Mouse (Mus musculus) hindbrain, embryonic 10.5 days (tissue): ENCODE measurements around the gene Cadm4. TPM values are rescaled to one million over a fixed set of nuclear protein-coding genes. Genes with fewer than 3 reads are reported as not detected.

ENCODE experiments used
- DNase-seq: peaks from one replicate; pipeline ENCODE4 v3.0.0-alpha.2; 2017; ENCODE audit warnings: low spot score
- H3K27ac ChIP-seq: fragments of 300-500 bp; sonication (generic); 2 replicates; pipeline ENCODE4 v1.5.1; 2016; ENCODE audit warnings: mild to moderate bottlenecking, moderate library complexity
- H3K27me3 ChIP-seq: fragments of 300-500 bp; sonication (generic); 2 replicates; pipeline ENCODE4 v1.6.1; 2016; ENCODE audit warnings: mild to moderate bottlenecking; ENCODE audit not compliant: poor library complexity, insufficient read depth, severe bottlenecking
- H3K36me3 ChIP-seq: fragments of 300-500 bp; sonication (generic); 2 replicates; pipeline ENCODE4 v1.6.1; 2016; ENCODE audit warnings: mild to moderate bottlenecking, moderate library complexity
- H3K4me1 ChIP-seq: fragments of 300-500 bp; sonication (generic); replicated peaks from 2 replicates; pipeline ENCODE4 v1.6.1; 2016; ENCODE audit warnings: mild to moderate bottlenecking
- H3K4me3 ChIP-seq: fragments of 300-500 bp; sonication (generic); 2 replicates; pipeline ENCODE4 v1.5.1; 2016; ENCODE audit warnings: mild to moderate bottlenecking, moderate library complexity
- H3K9me3 ChIP-seq: fragments of 300-500 bp; sonication (generic); 2 replicates; pipeline ENCODE4 v1.6.1; 2016; ENCODE audit warnings: mild to moderate bottlenecking, moderate library complexity
- WGBS: fragments of 180-500 bp; shearing (Covaris S2); methylation state at CpG from one replicate; pipeline ENCODE4 v1.1.7; 2016; 5-methylcytosine and 5-hydroxymethylcytosine counted together
- polyA plus RNA-seq: library from polyadenylated mRNA; unstranded; fragments of >200 nt; fragmentation: Nextera tagmentation; extraction: Ambion mirVana; gene quantifications from 2 replicates; pipeline ENCODE4 v1.2.1, GENCODE M21; 2016

The Cadm4 gene
- polyA plus RNA-seq, 1 experiment from 2014 or later: 38.6 TPM

DNA sequence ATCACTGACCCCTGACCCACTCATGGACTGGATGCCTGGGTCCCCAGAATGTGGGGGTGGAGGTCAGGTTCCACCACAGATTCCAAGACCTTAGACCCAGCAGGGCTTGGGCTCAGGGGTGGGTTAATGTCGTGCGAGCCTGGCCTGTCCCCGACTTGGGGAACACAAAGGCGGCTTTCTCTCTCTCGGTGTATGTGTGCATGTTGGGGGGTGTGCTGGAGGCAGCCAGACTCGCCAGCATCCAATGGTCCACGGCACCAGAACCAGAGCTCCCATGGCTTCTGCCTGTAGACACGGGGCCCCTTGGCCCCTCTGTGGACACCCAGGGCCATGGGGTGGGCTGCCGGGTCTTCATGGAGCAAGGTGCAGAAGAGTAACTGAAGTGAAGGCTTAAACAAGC lies 3.7 kb downstream of the Cadm4 start:
- Histone ChIP-seq H3K27ac (peak overlapping the region; percentile 83), H3K27me3 (peaks cover 32% of the 10 kb centered on the region), H3K4me3 (peak overlapping the region; percentile 30; the same call in 1 of the 2 replicates), H3K4me1 (peaks cover 68% of the 10 kb centered on the region), H3K9me3 (no peaks in the 10 kb centered on the region), H3K36me3 (peaks cover 19% of the 10 kb centered on the region)
- DNase-seq: no peak
- WGBS: 78% methylated on average over 9 of the region's 9 CpGs

DNA sequence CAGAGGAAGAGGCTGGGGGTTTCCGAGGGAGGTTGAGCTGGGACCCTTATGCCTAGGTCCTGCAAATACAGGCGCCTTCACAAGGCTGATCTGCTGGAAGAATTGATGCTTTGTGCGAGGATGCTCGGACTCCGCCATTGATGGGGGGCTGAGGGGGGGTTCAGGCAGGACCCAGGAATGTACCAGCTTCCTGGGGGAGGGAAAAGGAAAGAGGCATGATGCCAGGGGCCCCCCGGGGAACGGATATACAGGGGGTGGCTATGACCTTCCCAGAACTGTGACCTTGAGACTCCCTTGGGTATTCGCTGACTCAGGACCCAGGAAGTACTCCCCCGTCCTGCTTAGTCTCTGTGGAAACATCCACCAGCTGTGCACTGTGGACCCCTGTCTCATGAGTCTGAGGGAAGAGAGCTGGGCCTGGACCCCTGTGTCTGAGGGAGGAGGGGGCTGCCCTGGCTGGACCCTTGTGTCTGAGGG lies 4.9 kb downstream of the Cadm4 start:
- Histone ChIP-seq H3K27me3 (peaks cover 21% of the 10 kb centered on the region), H3K9me3 (no peaks in the 10 kb centered on the region), H3K36me3 (peaks cover 30% of the 10 kb centered on the region), H3K27ac (peak overlapping the region; percentile 83), H3K4me3 (peak overlapping the region; percentile 30), H3K4me1 (peaks cover 57% of the 10 kb centered on the region)
- peak; percentile 26 for DNase-seq
- WGBS: 52% methylated on average over 9 of the region's 9 CpGs

DNA sequence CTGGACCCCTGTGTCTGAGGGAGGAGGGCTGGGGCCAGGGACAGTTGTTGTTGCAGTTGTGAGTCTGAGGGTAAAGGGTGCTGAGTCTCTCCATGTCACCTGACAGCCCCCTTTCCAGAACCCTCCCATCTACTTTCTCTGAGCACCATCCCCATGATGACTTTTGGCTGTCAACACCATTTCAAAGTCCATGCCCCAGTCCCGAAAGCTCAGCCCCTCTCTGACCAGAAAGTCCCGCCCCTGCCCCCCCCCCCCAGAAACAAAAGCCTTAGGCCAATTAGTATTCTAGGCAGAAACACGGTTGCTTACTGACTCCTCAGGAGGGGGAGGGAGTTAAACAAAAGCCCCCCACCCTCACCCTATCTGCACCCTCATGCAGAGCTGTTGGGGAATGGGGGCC lies 5.6 kb downstream of the Cadm4 start:
- H3K27me3 ChIP-seq: peaks cover 21% of the 10 kb centered on the region
- 32% methylated on average over 3 of the region's 3 CpGs for WGBS
- no peaks in the 10 kb centered on the region for H3K9me3 ChIP-seq
- no peak for DNase-seq
- H3K4me3 ChIP-seq: peak overlapping the region; percentile 30; the same call in 1 of the 2 replicates
- peaks cover 37% of the 10 kb centered on the region for H3K36me3 ChIP-seq
- H3K4me1 ChIP-seq: peaks cover 53% of the 10 kb centered on the region
- peak overlapping the region; percentile 83 for H3K27ac ChIP-seq

DNA sequence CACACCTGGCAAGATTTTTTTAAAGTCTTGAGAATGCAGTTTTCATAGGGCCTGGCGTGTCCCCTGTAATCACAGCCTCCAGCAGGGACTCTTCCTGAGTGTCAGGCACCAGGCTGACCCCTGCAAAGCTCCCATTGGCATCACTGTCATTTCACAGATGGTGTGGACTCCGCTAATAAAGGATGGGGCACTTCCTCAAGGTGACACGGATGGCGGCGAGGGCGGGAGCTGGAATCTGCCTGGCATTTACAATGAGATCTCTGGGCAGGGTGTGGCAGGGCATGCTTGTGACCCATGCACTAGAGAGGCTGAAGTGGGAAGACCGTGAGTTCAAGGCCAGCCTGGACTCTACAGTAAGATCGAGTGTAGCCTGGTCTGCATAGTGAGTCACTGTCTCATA lies 6.5 kb downstream of the Cadm4 start:
- WGBS: 86% methylated on average over 8 of the region's 8 CpGs
- DNase-seq: no peak

DNA sequence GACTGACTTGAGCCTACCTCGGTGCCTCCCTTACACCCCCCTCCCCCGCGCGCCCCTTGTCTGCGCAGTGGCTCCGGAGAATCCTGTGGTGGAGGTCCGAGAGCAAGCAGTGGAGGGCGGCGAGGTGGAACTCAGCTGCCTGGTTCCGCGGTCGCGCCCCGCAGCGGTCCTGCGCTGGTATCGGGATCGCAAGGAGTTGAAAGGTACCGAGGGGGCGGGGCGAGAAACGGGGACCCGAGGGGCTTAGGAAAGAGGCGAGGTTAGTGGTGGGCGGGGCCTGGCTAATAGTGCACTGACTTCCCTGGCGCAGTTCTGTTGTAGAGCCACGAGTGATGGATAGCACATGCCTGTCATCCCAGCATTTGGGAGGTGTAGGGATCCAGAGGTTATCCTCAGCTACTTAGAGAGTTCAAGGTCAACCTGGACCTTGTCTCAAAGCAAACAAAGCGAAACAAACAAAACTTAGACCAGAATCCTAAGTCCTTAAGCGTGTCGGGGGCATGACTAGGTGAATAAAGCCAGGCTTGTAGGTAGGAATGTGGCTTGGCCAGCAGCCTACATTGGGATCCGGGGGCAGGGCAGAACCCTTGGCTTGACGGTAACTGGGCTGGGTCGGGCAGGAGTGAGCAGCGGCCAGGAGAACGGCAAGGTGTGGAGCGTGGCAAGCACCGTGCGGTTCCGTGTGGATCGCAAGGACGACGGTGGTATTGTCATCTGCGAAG lies 18.2 kb downstream of the Cadm4 start:
- Histone ChIP-seq H3K36me3 (peaks cover 57% of the 10 kb centered on the region), H3K27me3 (peaks cover 58% of the 10 kb centered on the region), H3K9me3 (peaks cover 12% of the 10 kb centered on the region; the same call in 1 of the 2 replicates), H3K4me3 (peak overlapping the region; percentile 42), H3K4me1 (peaks cover 34% of the 10 kb centered on the region), H3K27ac (no peak overlapping the region)
- peak; percentile 37 for DNase-seq
- WGBS: 16% methylated on average over 43 of the region's 43 CpGs

More for the DNA sequence above, 6.5 kb downstream of the Cadm4 start:
- peaks cover 39% of the 10 kb centered on the region for H3K36me3 ChIP-seq
- H3K4me3 ChIP-seq: no peak overlapping the region
- no peaks in the 10 kb centered on the region for H3K9me3 ChIP-seq
- H3K27ac ChIP-seq: no peak overlapping the region
- H3K4me1 ChIP-seq: peaks cover 44% of the 10 kb centered on the region
- H3K27me3 ChIP-seq: peaks cover 13% of the 10 kb centered on the region; the same call in 1 of the 2 replicates

DNA sequence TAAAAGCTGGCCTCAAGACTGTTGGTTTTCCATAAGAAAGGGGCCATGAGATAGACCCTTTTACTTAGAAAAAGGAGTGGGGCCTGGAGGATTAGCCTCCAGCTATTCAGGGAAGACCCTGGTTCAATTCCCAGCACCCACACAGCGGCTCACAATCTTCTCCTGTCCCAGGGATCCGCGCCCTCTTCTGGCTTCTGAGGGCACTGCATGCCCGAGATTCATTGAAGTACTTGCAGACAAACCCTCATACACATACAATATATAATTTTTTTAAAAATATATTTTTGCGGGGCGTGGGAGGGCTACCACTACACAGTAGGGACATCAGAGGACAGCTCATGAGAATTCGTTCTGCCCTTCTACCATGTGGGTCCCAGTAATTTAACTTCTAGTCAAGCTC lies 19.1 kb downstream of the Cadm4 start:
- Histone ChIP-seq H3K36me3 (peaks cover 55% of the 10 kb centered on the region), H3K27me3 (peaks cover 58% of the 10 kb centered on the region), H3K4me3 (no peak overlapping the region), H3K9me3 (peaks cover 12% of the 10 kb centered on the region; the same call in 1 of the 2 replicates), H3K27ac (no peak overlapping the region), H3K4me1 (peaks cover 43% of the 10 kb centered on the region)
- peak; percentile 40 for DNase-seq
- 28% methylated on average over 7 of the region's 7 CpGs for WGBS

DNA sequence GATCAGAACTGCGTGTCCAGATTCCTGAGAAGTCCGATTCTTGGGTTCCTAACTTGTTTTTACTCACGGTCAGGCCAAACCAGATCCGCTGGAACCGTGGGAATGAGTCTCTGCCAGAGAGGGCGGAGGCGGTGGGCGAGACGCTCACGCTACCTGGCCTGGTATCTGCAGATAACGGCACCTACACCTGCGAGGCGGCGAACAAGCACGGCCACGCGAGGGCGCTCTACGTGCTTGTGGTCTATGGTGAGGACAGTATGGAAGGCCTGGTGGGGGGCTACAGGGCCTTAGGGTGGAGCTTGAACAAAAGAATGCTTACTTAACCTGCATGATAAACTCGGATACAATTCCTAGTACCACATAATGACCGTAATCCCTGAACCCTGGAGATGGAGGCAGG lies 19.7 kb downstream of the Cadm4 start:
- WGBS: 46% methylated on average over 21 of the region's 21 CpGs
- peaks cover 58% of the 10 kb centered on the region for H3K27me3 ChIP-seq

DNA sequence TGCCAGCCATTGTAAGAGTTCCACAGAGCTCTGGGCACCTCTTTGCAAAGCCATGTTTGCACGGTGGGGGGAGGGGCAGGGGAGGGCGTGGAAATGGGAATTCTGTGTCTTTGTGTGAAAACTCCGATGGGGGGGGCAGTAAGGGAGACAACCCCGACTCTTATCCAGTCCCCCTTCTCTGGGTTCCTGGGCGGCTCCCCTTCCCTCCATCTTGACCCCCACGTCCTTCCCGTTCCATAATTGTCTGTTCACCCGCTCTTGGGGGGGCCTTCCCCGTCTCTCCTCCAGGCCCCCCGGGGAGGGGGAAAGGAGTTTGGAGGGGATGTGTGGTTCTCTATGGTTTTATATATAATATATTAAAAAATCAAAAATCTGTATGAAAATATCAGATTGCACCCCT lies 22.2 kb downstream of the Cadm4 start:
- H3K4me1 ChIP-seq: peaks cover 64% of the 10 kb centered on the region
- H3K27ac ChIP-seq: 0 out of 2 replicates have a peak overlapping the region, but pooled peaks have one; percentile 20
- no peak overlapping the region for H3K4me3 ChIP-seq
- WGBS: 27% methylated on average over 10 of the region's 10 CpGs
- peaks cover 8% of the 10 kb centered on the region; the same call in 1 of the 2 replicates for H3K9me3 ChIP-seq
- H3K36me3 ChIP-seq: peaks cover 46% of the 10 kb centered on the region
- DNase-seq: no peak
- peaks cover 34% of the 10 kb centered on the region for H3K27me3 ChIP-seq

More for the DNA sequence above, 19.7 kb downstream of the Cadm4 start:
- Histone ChIP-seq H3K9me3 (peaks cover 12% of the 10 kb centered on the region; the same call in 1 of the 2 replicates), H3K36me3 (peaks cover 55% of the 10 kb centered on the region), H3K27ac (no peak overlapping the region), H3K4me3 (no peak overlapping the region), H3K4me1 (peaks cover 49% of the 10 kb centered on the region)
- no peak for DNase-seq

DNA sequence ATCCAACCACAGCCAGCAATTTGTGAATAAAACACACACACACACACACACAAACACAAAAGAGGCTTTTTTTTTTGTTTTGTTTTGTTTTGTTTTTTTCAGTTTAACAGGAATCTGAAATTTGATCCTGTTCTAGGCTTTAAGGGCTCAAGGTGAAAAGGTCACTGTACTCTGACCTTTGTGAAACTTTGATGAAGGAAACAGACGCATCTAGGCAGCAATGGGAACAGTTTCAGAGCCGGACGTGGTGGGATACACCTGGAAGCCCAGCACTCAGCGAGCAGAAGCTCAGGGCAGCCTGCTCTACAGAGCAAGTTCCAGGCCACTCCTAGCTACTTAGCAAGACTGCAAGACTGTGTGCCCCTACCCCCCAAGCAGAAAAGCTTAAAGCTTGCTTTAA lies 23.0 kb downstream of the Cadm4 start:
- DNase-seq: no peak
- 0 out of 2 replicates have a peak overlapping the region, but pooled peaks have one; percentile 77 for H3K4me3 ChIP-seq
- peaks cover 56% of the 10 kb centered on the region for H3K4me1 ChIP-seq
- H3K27ac ChIP-seq: 0 out of 2 replicates have a peak overlapping the region, but pooled peaks have one; percentile 50
- peaks cover 26% of the 10 kb centered on the region for H3K27me3 ChIP-seq
- H3K9me3 ChIP-seq: peaks cover 8% of the 10 kb centered on the region; the same call in 1 of the 2 replicates
- 9% methylated on average over 4 of the region's 4 CpGs for WGBS
- peaks cover 38% of the 10 kb centered on the region for H3K36me3 ChIP-seq

DNA sequence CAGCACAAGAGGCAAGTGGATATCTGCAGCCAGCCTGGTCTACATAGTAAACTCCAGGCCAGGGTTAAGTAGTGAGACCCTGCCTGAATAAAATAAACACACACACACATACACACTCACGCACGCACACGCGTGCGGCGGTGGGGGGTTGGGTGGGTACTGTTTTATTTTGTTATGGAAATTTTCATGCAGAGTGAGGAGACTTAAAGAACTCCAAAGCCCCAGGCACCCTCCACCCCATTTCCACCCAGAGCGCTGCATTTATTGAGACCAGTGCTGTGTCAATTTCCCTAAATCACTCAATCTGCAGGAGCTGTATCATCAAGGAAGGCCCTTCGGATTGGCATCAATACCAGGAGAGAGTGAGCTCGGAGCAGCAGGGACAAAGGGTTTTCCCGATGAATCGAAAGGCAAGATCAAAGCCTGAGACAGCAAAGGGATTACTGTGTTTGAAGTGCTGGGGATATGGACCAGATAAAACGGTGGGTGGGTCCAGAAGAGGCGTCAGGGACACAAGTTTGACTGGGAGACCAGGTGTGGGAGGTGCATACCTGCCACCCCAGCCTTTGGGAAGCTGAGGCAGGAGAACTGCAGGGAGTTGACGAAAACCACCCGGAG lies 23.7 kb downstream of the Cadm4 start:
- peaks cover 19% of the 10 kb centered on the region for H3K27me3 ChIP-seq
- H3K36me3 ChIP-seq: peaks cover 36% of the 10 kb centered on the region
- H3K27ac ChIP-seq: peak overlapping the region; percentile 50
- WGBS: 15% methylated on average over 15 of the region's 15 CpGs
- peaks cover 49% of the 10 kb centered on the region for H3K4me1 ChIP-seq
- peaks cover 6% of the 10 kb centered on the region; the same call in 1 of the 2 replicates for H3K9me3 ChIP-seq
- DNase-seq: peak; percentile 21
- peak overlapping the region; percentile 77 for H3K4me3 ChIP-seq

DNA sequence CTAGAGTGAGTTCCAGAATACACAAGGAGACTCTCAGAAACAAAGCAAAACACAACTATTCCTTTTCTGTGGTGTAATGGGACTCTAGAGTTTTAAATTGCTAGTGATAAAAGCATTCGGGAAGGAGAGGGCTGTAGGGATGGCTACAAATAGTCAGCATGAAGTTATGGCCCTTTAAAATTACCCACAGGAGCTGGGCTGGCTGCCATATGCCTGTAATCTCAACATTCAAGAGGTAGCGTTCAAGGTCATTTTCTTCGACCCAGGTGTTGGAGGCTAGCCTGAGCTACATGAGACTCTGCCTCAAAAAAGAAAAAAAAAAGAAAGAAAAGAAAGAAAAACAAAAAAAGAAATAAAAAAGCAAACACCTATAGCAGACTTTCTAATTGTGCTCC lies 24.2 kb downstream of the Cadm4 start:
- Histone ChIP-seq H3K4me1 (peaks cover 49% of the 10 kb centered on the region), H3K27me3 (peaks cover 14% of the 10 kb centered on the region), H3K9me3 (peaks cover 1% of the 10 kb centered on the region; the same call in 1 of the 2 replicates), H3K27ac (peak overlapping the region; percentile 100), H3K36me3 (peaks cover 36% of the 10 kb centered on the region), H3K4me3 (peak overlapping the region; percentile 77)
- DNase-seq: no peak
- 22% methylated on average over 3 of the region's 3 CpGs for WGBS

DNA sequence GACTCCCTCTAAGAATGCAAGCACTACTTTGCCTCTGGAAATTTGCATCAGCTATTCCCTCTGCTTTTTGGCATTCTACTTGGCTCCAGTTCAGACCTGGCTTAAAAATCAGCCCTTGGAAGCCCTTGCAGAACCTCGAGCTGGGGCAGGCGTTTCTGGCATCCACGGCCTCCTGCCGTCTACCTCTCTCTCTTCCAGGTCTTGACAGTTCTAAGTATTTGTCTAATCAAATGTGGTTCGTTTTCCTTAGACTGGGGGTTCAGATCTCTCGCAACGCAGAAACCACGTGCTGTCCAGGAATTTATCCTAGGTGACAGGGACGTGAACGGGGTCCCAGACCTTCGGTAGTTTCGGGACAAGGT lies 24.6 kb downstream of the Cadm4 start:
- Histone ChIP-seq H3K4me3 (peak overlapping the region; percentile 77), H3K4me1 (peaks cover 49% of the 10 kb centered on the region), H3K9me3 (no peaks in the 10 kb centered on the region), H3K36me3 (peaks cover 36% of the 10 kb centered on the region), H3K27ac (peak overlapping the region; percentile 100), H3K27me3 (peaks cover 10% of the 10 kb centered on the region)
- under 1% methylated on average over 12 of the region's 12 CpGs for WGBS
- DNase-seq: no peak
